ENCODE assay signal across 7 mouse cellular contexts in genomic region chr6:119544518-119544864, GRCm38 (mm10). TPM values are rescaled to one million over a fixed set of nuclear protein-coding genes. Genes with fewer than 3 reads are reported as not detected.
DNase-seq lines count a peak whose midpoint lies in the region; ATAC-seq and TF ChIP-seq lines count a peak whose summit lies in the region.

No protein-coding gene starts in this region.

- WGBS in lung, postnatal 0 days, result 5% methylated on average over 14 of the region's 14 CpGs
- under 1% methylated on average over 14 of the region's 14 CpGs for WGBS in embryonic facial prominence, embryonic 11.5 days
- WGBS in hindbrain, embryonic 12.5 days, result 1% methylated on average over 14 of the region's 14 CpGs

- H3K4me2 ChIP-seq in lung, postnatal 0 days (replicated peaks; ENCODE audit: low read depth, low read length), result peak overlapping the region; percentile 98
- peak overlapping the region; percentile 95 for H3K4me2 ChIP-seq in embryonic facial prominence, embryonic 11.5 days (ENCODE audit: low read depth, low read length)
- H3K4me2 ChIP-seq in hindbrain, embryonic 12.5 days (replicated peaks), result peak overlapping the region; percentile 92

- TF ChIP-seq EP300 in lung, postnatal 0 days (IDR thresholded peaks at IDR 0.05), result no peak

- H3K9me3 ChIP-seq in lung, postnatal 0 days (ENCODE audit: low read length), result no peaks in the 10 kb centered on the region
- H3K9me3 ChIP-seq in embryonic facial prominence, embryonic 11.5 days (replicated peaks; ENCODE audit: control insufficient read depth, low read length), result no peaks in the 10 kb centered on the region
- no peaks in the 10 kb centered on the region for H3K9me3 ChIP-seq in hindbrain, embryonic 12.5 days (replicated peaks)

- peak; percentile 34 for ATAC-seq in lung, postnatal 0 days
- peak; percentile 36 for ATAC-seq in embryonic facial prominence, embryonic 11.5 days (replicated peaks; ENCODE audit: insufficient number of reproducible peaks, low FRiP score, low TSS enrichment, low read depth)
- no peak; the same call in 1 of the 2 replicates for ATAC-seq in hindbrain, embryonic 12.5 days (ENCODE audit: low FRiP score)

- peak; percentile 42 for TF ChIP-seq CTCF in lung, postnatal 0 days (IDR thresholded peaks at IDR 0.05)

- no peaks in the 10 kb centered on the region for H3K4me1 ChIP-seq in lung, postnatal 0 days (ENCODE audit: insufficient read depth, low read depth, low read length)
- H3K4me1 ChIP-seq in embryonic facial prominence, embryonic 11.5 days (ENCODE audit: control insufficient read depth, insufficient read depth, low read length), result no peaks in the 10 kb centered on the region; the same call in 1 of the 2 replicates
- H3K4me1 ChIP-seq in hindbrain, embryonic 12.5 days, result peaks cover 9% of the 10 kb centered on the region

- H3K36me3 ChIP-seq in lung, postnatal 0 days (ENCODE audit: insufficient read depth, low read length), result no peaks in the 10 kb centered on the region
- no peaks in the 10 kb centered on the region for H3K36me3 ChIP-seq in embryonic facial prominence, embryonic 11.5 days (replicated peaks; ENCODE audit: control insufficient read depth, insufficient read depth, low read depth, low read length)
- no peaks in the 10 kb centered on the region for H3K36me3 ChIP-seq in hindbrain, embryonic 12.5 days

- H3K4me3 ChIP-seq in lung, postnatal 0 days (ENCODE audit: low read depth, low read length), result peak overlapping the region; percentile 65
- peak overlapping the region; percentile 82 for H3K4me3 ChIP-seq in embryonic facial prominence, embryonic 11.5 days (ENCODE audit: low read depth, low read length)
- H3K4me3 ChIP-seq in hindbrain, embryonic 12.5 days, result peak overlapping the region; percentile 81

- no peak overlapping the region for H3K9ac ChIP-seq in lung, postnatal 0 days (replicated peaks; ENCODE audit: low read depth)
- H3K9ac ChIP-seq in embryonic facial prominence, embryonic 11.5 days (replicated peaks; ENCODE audit: low read length), result peak overlapping the region; percentile 84
- peak overlapping the region; percentile 75 for H3K9ac ChIP-seq in hindbrain, embryonic 12.5 days

- peak; percentile 38 for DNase-seq in lung, postnatal 0 days (ENCODE audit: low spot score)
- no peak for DNase-seq in lung, postnatal 14 days
- peak; percentile 56 for DNase-seq in embryonic facial prominence, embryonic 11.5 days (ENCODE audit: low spot score)
- DNase-seq in mesoderm, embryonic 11.5 days (ENCODE audit: low read depth, low spot score), result peak; percentile 45
- no peak for DNase-seq in gastrocnemius, adult 8-10 months (ENCODE audit: low spot score in 2 of 2)
- DNase-seq in thymus, postnatal 0 days (ENCODE audit: low spot score), result no peak

- peaks cover 18% of the 10 kb centered on the region for H3K27me3 ChIP-seq in lung, postnatal 0 days (replicated peaks; ENCODE audit: insufficient read depth, low read length)
- H3K27me3 ChIP-seq in embryonic facial prominence, embryonic 11.5 days (ENCODE audit: control insufficient read depth, insufficient read depth, low read length), result no peaks in the 10 kb centered on the region; the same call in 1 of the 2 replicates
- peaks cover 26% of the 10 kb centered on the region for H3K27me3 ChIP-seq in hindbrain, embryonic 12.5 days

- H3K27ac ChIP-seq in lung, postnatal 0 days (ENCODE audit: low read length), result no peak overlapping the region
- no peak overlapping the region for H3K27ac ChIP-seq in embryonic facial prominence, embryonic 11.5 days (replicated peaks; ENCODE audit: low read depth, low read length)
- no peak overlapping the region for H3K27ac ChIP-seq in hindbrain, embryonic 12.5 days

RNA-seq across cellular contexts. Expression of gene Wnt5b, which starts 0.3 kb away (rescaled TPM):
- 4.8 and 6.6 TPM in 2 replicates for polyA plus RNA-seq in lung, postnatal 0 days (2015; fragmentation: Nextera tagmentation; extraction: Ambion mirVana)
- polyA plus RNA-seq in embryonic facial prominence, embryonic 11.5 days (2014; fragmentation: Nextera tagmentation; extraction: Ambion mirVana), result 12.9 and 13.8 TPM in 2 replicates
- 8.3 and 9.9 TPM in 2 replicates for polyA plus RNA-seq in hindbrain, embryonic 12.5 days (2016; fragmentation: Nextera tagmentation; extraction: Ambion mirVana)
- total RNA-seq in gastrocnemius, adult 8-10 months (2022), result 1 to 10 TPM; 1.3 to 1.9 (median 1.7) TPM
- 3.9 and 4.6 TPM in 2 replicates for polyA plus RNA-seq in thymus, postnatal 0 days (2015; fragmentation: Nextera tagmentation; extraction: Ambion mirVana)

Comparison
In these comparisons a context has a peak if more than half of its experiments do, and no peak if none do; other contexts are left out.
1. DNase-seq: peak in lung, postnatal 0 days (single experiment), embryonic facial prominence, embryonic 11.5 days (single experiment) and mesoderm, embryonic 11.5 days (single experiment); none in lung, postnatal 14 days (single experiment), gastrocnemius, adult 8-10 months (0 of 2) and thymus, postnatal 0 days (single experiment).
2. Peak in every context shown above with its lines, with median percentiles within 50 percentile points of each other: H3K4me2 ChIP-seq and H3K4me3 ChIP-seq.